Mouse (Mus musculus) small intestine, adult 2 months (tissue): ENCODE measurements around the gene Tle2. TPM values are rescaled to one million over a fixed set of nuclear protein-coding genes. Genes with fewer than 3 reads are reported as not detected.
A peak's percentile ranks its signal among the peaks of the same experiment; 100 is the strongest.

Experiments
- H3K27ac ChIP-seq: fragments of 200-500 bp; 2 replicates; pipeline ENCODE4 v1.5.1; 2012; ENCODE audit warnings: low read depth, low read length, control low read depth, inconsistent platforms; ENCODE audit not compliant: insufficient read depth
- H3K27me3 ChIP-seq: fragments of 200-500 bp; 2 replicates; pipeline ENCODE4 v1.6.1; 2012; ENCODE audit warnings: mild to moderate bottlenecking, moderate library complexity, low read length, inconsistent platforms; ENCODE audit not compliant: control insufficient read depth, insufficient read depth
- H3K36me3 ChIP-seq: fragments of 200-500 bp; 2 replicates; pipeline ENCODE4 v1.6.1; 2012; ENCODE audit warnings: mild to moderate bottlenecking, low read length, control low read depth, inconsistent platforms; ENCODE audit not compliant: control insufficient read depth, insufficient read depth
- H3K4me1 ChIP-seq: fragments of 200-500 bp; 2 replicates; pipeline ENCODE4 v1.6.1; 2012; ENCODE audit warnings: low read length, inconsistent platforms, mixed read lengths; ENCODE audit not compliant: control insufficient read depth, insufficient read depth, insufficient read length
- H3K4me3 ChIP-seq: fragments of 200-500 bp; 2 replicates; pipeline ENCODE4 v1.5.1; 2012; ENCODE audit warnings: low read depth, mild to moderate bottlenecking, control low read depth, inconsistent platforms, low read length, moderate library complexity
- CTCF ChIP-seq: fragments of 200-500 bp; IDR thresholded peaks from 2 replicates; pipeline ENCODE4 v1.5.1; 2012; ENCODE audit warnings: low read depth, mild to moderate bottlenecking, control low read depth, inconsistent platforms, low read length, moderate library complexity, mixed read lengths; ENCODE audit not compliant: insufficient replicate concordance, insufficient read length; ENCODE audit errors: extremely low read depth
- POLR2A ChIP-seq: fragments of 200-500 bp; IDR thresholded peaks from 2 replicates; pipeline ENCODE4 v1.6.1; 2012; ENCODE audit warnings: low read depth, mild to moderate bottlenecking, control low read depth, inconsistent platforms, low read length, moderate library complexity
- WGBS: fragments of 180-500 bp; shearing (Covaris S2); methylation state at CpG from one replicate; pipeline ENCODE4 v1.1.7; 2018; 5-methylcytosine and 5-hydroxymethylcytosine counted together
- polyA plus RNA-seq: library from polyadenylated mRNA; depleted of rRNA; stranded (reverse); fragments of >200 nt; gene quantifications from 2 replicates; pipeline ENCODE4 v1.2.3, GENCODE M21; 2012

The Tle2 gene
- polyA plus RNA-seq, 1 experiment: 17.8 TPM

GRCm38 (mm10) chr10:81605974-81606751 is 31.8 kb downstream of the Tle2 start, which contains the start of gene BC025920:
BC025920 (plus strand) TSS chr10:81606270.
- no peaks in the 10 kb centered on the region for H3K27me3 ChIP-seq
- H3K27ac ChIP-seq: peak within 1 kb of the TSS; percentile 86
- H3K4me3 ChIP-seq: peak within 1 kb of the TSS; percentile 79
- peak; percentile 65; the same call in 1 of the 2 replicates for TF ChIP-seq POLR2A
- no peak for TF ChIP-seq CTCF
- peaks cover 11% of the 10 kb centered on the region; the same call in 1 of the 2 replicates for H3K4me1 ChIP-seq
- WGBS: 2% methylated on average over 39 of the region's 39 CpGs
- no peaks in the 10 kb centered on the region for H3K36me3 ChIP-seq

GRCm38 (mm10) chr10:81608308-81608707 is 33.9 kb downstream of the Tle2 start:
- Histone ChIP-seq H3K4me1 (peaks cover 8% of the 10 kb centered on the region; the same call in 1 of the 2 replicates), H3K36me3 (no peaks in the 10 kb centered on the region), H3K27ac (no peak overlapping the region), H3K27me3 (no peaks in the 10 kb centered on the region), H3K4me3 (no peak overlapping the region)
- WGBS: 97% methylated on average over 1 of the region's 1 CpGs
- TF ChIP-seq CTCF: no peak
- no peak for TF ChIP-seq POLR2A

DNA sequence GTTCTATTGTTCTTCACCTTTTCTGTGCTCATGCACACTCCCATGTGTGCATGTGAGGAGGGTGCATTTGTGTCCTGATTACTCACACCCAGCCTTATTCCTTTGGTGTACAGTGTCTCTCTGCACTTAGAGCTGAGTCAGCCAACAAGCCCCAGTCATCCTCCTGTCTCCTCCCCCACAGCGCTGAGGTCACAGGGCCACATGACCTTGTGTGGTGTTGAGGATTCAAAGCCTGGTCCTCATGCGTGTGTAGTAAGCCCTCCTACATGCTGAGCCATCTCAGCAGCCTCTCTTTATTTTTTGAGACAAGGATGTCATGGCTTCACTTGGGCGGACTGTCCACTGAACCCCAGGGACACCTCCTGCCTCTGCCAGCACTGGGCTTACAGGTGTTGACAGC is 38.4 kb downstream of the Tle2 start:
- Histone ChIP-seq H3K27ac (no peak overlapping the region), H3K27me3 (0 out of 2 replicates have a peak, but pooled peaks cover 2% of the 10 kb centered on the region), H3K4me3 (no peak overlapping the region), H3K36me3 (no peaks in the 10 kb centered on the region), H3K4me1 (no peaks in the 10 kb centered on the region)
- WGBS: 68% methylated on average over 3 of the region's 3 CpGs
- TF ChIP-seq CTCF (no peak), POLR2A (no peak)

- Histone ChIP-seq H3K36me3 (no peaks in the 10 kb centered on the region), H3K4me1 (no peaks in the 10 kb centered on the region), H3K27ac (no peak overlapping the region), H3K4me3 (no peak overlapping the region), H3K27me3 (0 out of 2 replicates have a peak, but pooled peaks cover 2% of the 10 kb centered on the region)
- no peak for TF ChIP-seq CTCF
- TF ChIP-seq POLR2A: no peak
- WGBS: 82% methylated on average over 6 of the region's 6 CpGs
Measured at GRCm38 (mm10) chr10:81615486-81615885, 41.1 kb downstream of the Tle2 start.

- no peak overlapping the region for H3K27ac ChIP-seq
- H3K4me3 ChIP-seq: no peak overlapping the region
- TF ChIP-seq CTCF (no peak), POLR2A (no peak)
- 58% methylated on average over 5 of the region's 5 CpGs for WGBS
- H3K4me1 ChIP-seq: no peaks in the 10 kb centered on the region; the same call in 1 of the 2 replicates
- peaks cover 7% of the 10 kb centered on the region; the same call in 1 of the 2 replicates for H3K36me3 ChIP-seq
- H3K27me3 ChIP-seq: 0 out of 2 replicates have a peak, but pooled peaks cover 2% of the 10 kb centered on the region
Measured at GRCm38 (mm10) chr10:81619976-81620375, 45.6 kb downstream of the Tle2 start.

DNA sequence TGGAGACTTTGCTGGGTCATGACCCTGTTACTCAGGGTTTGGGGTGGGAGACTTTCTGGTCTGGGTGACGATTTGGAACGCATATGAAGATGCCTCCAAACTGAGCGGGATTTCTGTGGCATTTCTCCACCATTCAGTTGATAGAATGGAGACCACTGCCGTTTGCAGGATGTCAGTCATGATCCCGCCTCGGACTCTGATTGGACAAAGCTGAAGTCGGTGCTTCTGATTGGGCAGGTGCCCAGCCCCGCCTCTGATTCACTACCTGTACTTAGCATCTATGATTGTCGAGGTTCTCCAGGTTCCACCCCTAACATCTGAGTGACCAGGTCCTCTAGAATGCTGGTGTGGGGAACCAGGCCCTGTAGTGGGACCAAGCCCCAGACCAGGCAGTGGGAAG is 46.4 kb downstream of the Tle2 start:
- H3K36me3 ChIP-seq: peaks cover 8% of the 10 kb centered on the region; the same call in 1 of the 2 replicates
- H3K4me3 ChIP-seq: no peak overlapping the region
- no peak for TF ChIP-seq CTCF
- no peak for TF ChIP-seq POLR2A
- H3K4me1 ChIP-seq: no peaks in the 10 kb centered on the region; the same call in 1 of the 2 replicates
- H3K27ac ChIP-seq: no peak overlapping the region
- 72% methylated on average over 9 of the region's 9 CpGs for WGBS
- 0 out of 2 replicates have a peak, but pooled peaks cover 2% of the 10 kb centered on the region for H3K27me3 ChIP-seq

DNA sequence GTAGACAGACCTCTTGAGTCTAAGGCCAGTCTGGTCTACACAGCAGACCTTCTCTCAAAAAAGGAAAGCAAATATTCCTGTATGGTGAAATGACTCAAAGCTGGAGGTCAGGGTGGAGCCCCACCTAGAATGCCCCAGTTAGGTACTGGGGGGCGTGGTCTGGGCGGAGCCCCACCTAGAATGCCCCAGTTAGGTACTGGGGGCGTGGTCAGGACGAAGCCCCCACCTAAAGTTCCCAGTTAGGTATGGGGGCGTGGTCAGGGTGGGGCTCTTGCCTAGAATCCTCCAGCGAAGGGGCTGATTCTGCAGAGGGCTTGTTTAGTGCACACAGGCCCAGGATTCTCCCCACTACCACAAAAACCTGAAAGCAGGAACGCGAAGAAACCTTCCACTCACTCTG is 49.1 kb downstream of the Tle2 start:
- Histone ChIP-seq H3K36me3 (peaks cover 8% of the 10 kb centered on the region; the same call in 1 of the 2 replicates), H3K27me3 (no peaks in the 10 kb centered on the region), H3K4me1 (peaks cover 14% of the 10 kb centered on the region), H3K4me3 (no peak overlapping the region), H3K27ac (no peak overlapping the region)
- TF ChIP-seq POLR2A: no peak
- no peak for TF ChIP-seq CTCF
- 63% methylated on average over 8 of the region's 8 CpGs for WGBS
